Mouse (Mus musculus): ENCODE results near the gene Ubac2. TPM values are rescaled to one million over a fixed set of nuclear protein-coding genes. Genes with fewer than 3 reads are reported as not detected.

The Ubac2 gene
- polyA plus RNA-seq, 1 experiment from 2014 or later, result 56.9 TPM

GRCm38 (mm10) chr14:121999455-121999854 lies 121.0 kb downstream of the Ubac2 start:
- Histone ChIP-seq H3K4me1 (ENCODE audit: control insufficient read depth, insufficient read depth, low read length) (no peaks in the 10 kb centered on the region), H3K36me3 (ENCODE audit: control insufficient read depth, insufficient read depth, low read length) (peaks cover 12% of the 10 kb centered on the region; the same call in 1 of the 2 replicates), H3K4me2 (ENCODE audit: low read length) (no peak overlapping the region), H3K27me3 (replicated peaks; ENCODE audit: control insufficient read depth, insufficient read depth, low read length) (no peaks in the 10 kb centered on the region), H3K4me3 (ENCODE audit: low read depth, low read length) (no peak overlapping the region), H3K27ac (ENCODE audit: low read depth, low read length) (no peak overlapping the region), H3K9ac (ENCODE audit: low read length) (no peak overlapping the region), H3K9me3 (replicated peaks; ENCODE audit: control insufficient read depth, low read length) (no peaks in the 10 kb centered on the region)
- no peak for ATAC-seq
- peak; percentile 10 for DNase-seq (ENCODE audit: low spot score)
- 58% methylated on average over 8 of the region's 8 CpGs for WGBS

GRCm38 (mm10) chr14:122000346-122001105 lies 122.1 kb downstream of the Ubac2 start:
- Histone ChIP-seq H3K4me2 (ENCODE audit: low read length) (no peak overlapping the region), H3K4me3 (ENCODE audit: low read depth, low read length) (no peak overlapping the region), H3K27me3 (replicated peaks; ENCODE audit: control insufficient read depth, insufficient read depth, low read length) (no peaks in the 10 kb centered on the region), H3K4me1 (ENCODE audit: control insufficient read depth, insufficient read depth, low read length) (no peaks in the 10 kb centered on the region), H3K36me3 (ENCODE audit: control insufficient read depth, insufficient read depth, low read length) (peaks cover 9% of the 10 kb centered on the region; the same call in 1 of the 2 replicates), H3K27ac (ENCODE audit: low read depth, low read length) (no peak overlapping the region), H3K9me3 (replicated peaks; ENCODE audit: control insufficient read depth, low read length) (no peaks in the 10 kb centered on the region), H3K9ac (ENCODE audit: low read length) (no peak overlapping the region)
- no peak for ATAC-seq
- WGBS, result 94% methylated on average over 17 of the region's 17 CpGs
- DNase-seq (ENCODE audit: low spot score), result no peak

- Histone ChIP-seq H3K27me3 (replicated peaks; ENCODE audit: control insufficient read depth, insufficient read depth, low read length) (no peaks in the 10 kb centered on the region), H3K4me1 (ENCODE audit: control insufficient read depth, insufficient read depth, low read length) (no peaks in the 10 kb centered on the region), H3K9ac (ENCODE audit: low read length) (no peak overlapping the region), H3K4me3 (ENCODE audit: low read depth, low read length) (no peak overlapping the region), H3K4me2 (ENCODE audit: low read length) (no peak overlapping the region), H3K36me3 (ENCODE audit: control insufficient read depth, insufficient read depth, low read length) (no peaks in the 10 kb centered on the region), H3K9me3 (replicated peaks; ENCODE audit: control insufficient read depth, low read length) (no peaks in the 10 kb centered on the region), H3K27ac (ENCODE audit: low read depth, low read length) (no peak overlapping the region)
- no peak for DNase-seq (ENCODE audit: low spot score)
- 93% methylated on average over 7 of the region's 7 CpGs for WGBS
- no peak for ATAC-seq
Observed at GRCm38 (mm10) chr14:122002224-122002623, 123.8 kb downstream of the Ubac2 start.

- Histone ChIP-seq H3K27me3 (replicated peaks; ENCODE audit: control insufficient read depth, insufficient read depth, low read length) (no peaks in the 10 kb centered on the region), H3K27ac (ENCODE audit: low read depth, low read length) (no peak overlapping the region), H3K4me2 (ENCODE audit: low read length) (no peak overlapping the region), H3K4me3 (ENCODE audit: low read depth, low read length) (no peak overlapping the region), H3K36me3 (ENCODE audit: control insufficient read depth, insufficient read depth, low read length) (peaks cover 5% of the 10 kb centered on the region; the same call in 1 of the 2 replicates), H3K9me3 (replicated peaks; ENCODE audit: control insufficient read depth, low read length) (no peaks in the 10 kb centered on the region), H3K4me1 (ENCODE audit: control insufficient read depth, insufficient read depth, low read length) (no peaks in the 10 kb centered on the region), H3K9ac (ENCODE audit: low read length) (no peak overlapping the region)
- no peak for DNase-seq (ENCODE audit: low spot score)
- ATAC-seq, result no peak
Observed at GRCm38 (mm10) chr14:122003812-122004211, 125.4 kb downstream of the Ubac2 start.

- Histone ChIP-seq H3K36me3 (ENCODE audit: control insufficient read depth, insufficient read depth, low read length) (peaks cover 17% of the 10 kb centered on the region), H3K4me2 (ENCODE audit: low read length) (no peak overlapping the region), H3K4me1 (ENCODE audit: control insufficient read depth, insufficient read depth, low read length) (no peaks in the 10 kb centered on the region), H3K9ac (ENCODE audit: low read length) (no peak overlapping the region), H3K27me3 (replicated peaks; ENCODE audit: control insufficient read depth, insufficient read depth, low read length) (no peaks in the 10 kb centered on the region), H3K4me3 (ENCODE audit: low read depth, low read length) (no peak overlapping the region), H3K9me3 (replicated peaks; ENCODE audit: control insufficient read depth, low read length) (no peaks in the 10 kb centered on the region), H3K27ac (ENCODE audit: low read depth, low read length) (no peak overlapping the region)
- no peak for ATAC-seq
- DNase-seq (ENCODE audit: low spot score), result no peak
- WGBS, result 87% methylated on average over 4 of the region's 4 CpGs
Observed at GRCm38 (mm10) chr14:122008261-122008660, 129.8 kb downstream of the Ubac2 start.

- Histone ChIP-seq H3K9me3 (replicated peaks; ENCODE audit: control insufficient read depth, low read length) (no peaks in the 10 kb centered on the region), H3K4me2 (ENCODE audit: low read length) (no peak overlapping the region), H3K9ac (ENCODE audit: low read length) (no peak overlapping the region), H3K4me3 (ENCODE audit: low read depth, low read length) (no peak overlapping the region), H3K36me3 (ENCODE audit: control insufficient read depth, insufficient read depth, low read length) (peaks cover 17% of the 10 kb centered on the region), H3K4me1 (ENCODE audit: control insufficient read depth, insufficient read depth, low read length) (no peaks in the 10 kb centered on the region), H3K27me3 (replicated peaks; ENCODE audit: control insufficient read depth, insufficient read depth, low read length) (no peaks in the 10 kb centered on the region), H3K27ac (ENCODE audit: low read depth, low read length) (no peak overlapping the region)
- ATAC-seq (no peak), DNase-seq (ENCODE audit: low spot score) (no peak)
- 89% methylated on average over 13 of the region's 13 CpGs for WGBS
Observed at GRCm38 (mm10) chr14:122009502-122009901, 131.1 kb downstream of the Ubac2 start.

- H3K4me1 ChIP-seq (ENCODE audit: control insufficient read depth, insufficient read depth, low read length), result no peaks in the 10 kb centered on the region
- DNase-seq (ENCODE audit: low spot score) (no peak), ATAC-seq (no peak)
- 80% methylated on average over 7 of the region's 7 CpGs for WGBS
- no peaks in the 10 kb centered on the region for H3K9me3 ChIP-seq (replicated peaks; ENCODE audit: control insufficient read depth, low read length)
- no peaks in the 10 kb centered on the region for H3K27me3 ChIP-seq (replicated peaks; ENCODE audit: control insufficient read depth, insufficient read depth, low read length)
- H3K36me3 ChIP-seq (ENCODE audit: control insufficient read depth, insufficient read depth, low read length), result peaks cover 17% of the 10 kb centered on the region
- no peak overlapping the region for H3K4me3 ChIP-seq (ENCODE audit: low read depth, low read length)
- H3K27ac ChIP-seq (ENCODE audit: low read depth, low read length), result no peak overlapping the region
- no peak overlapping the region for H3K9ac ChIP-seq (ENCODE audit: low read length)
- no peak overlapping the region for H3K4me2 ChIP-seq (ENCODE audit: low read length)
Observed at GRCm38 (mm10) chr14:122010301-122010700, 131.9 kb downstream of the Ubac2 start.

GRCm38 (mm10) chr14:122011768-122012167 lies 133.3 kb downstream of the Ubac2 start:
- Histone ChIP-seq H3K36me3 (ENCODE audit: control insufficient read depth, insufficient read depth, low read length) (peaks cover 17% of the 10 kb centered on the region), H3K27ac (ENCODE audit: low read depth, low read length) (no peak overlapping the region), H3K4me3 (ENCODE audit: low read depth, low read length) (no peak overlapping the region), H3K9me3 (replicated peaks; ENCODE audit: control insufficient read depth, low read length) (no peaks in the 10 kb centered on the region), H3K27me3 (replicated peaks; ENCODE audit: control insufficient read depth, insufficient read depth, low read length) (no peaks in the 10 kb centered on the region), H3K4me1 (ENCODE audit: control insufficient read depth, insufficient read depth, low read length) (no peaks in the 10 kb centered on the region), H3K9ac (ENCODE audit: low read length) (no peak overlapping the region), H3K4me2 (ENCODE audit: low read length) (no peak overlapping the region)
- ATAC-seq (no peak), DNase-seq (ENCODE audit: low spot score) (no peak)
- WGBS, result 96% methylated on average over 8 of the region's 8 CpGs

GRCm38 (mm10) chr14:122012193-122012592 lies 133.8 kb downstream of the Ubac2 start:
- no peak overlapping the region for H3K4me2 ChIP-seq (ENCODE audit: low read length)
- H3K4me3 ChIP-seq (ENCODE audit: low read depth, low read length), result no peak overlapping the region
- H3K4me1 ChIP-seq (ENCODE audit: control insufficient read depth, insufficient read depth, low read length), result no peaks in the 10 kb centered on the region
- H3K27me3 ChIP-seq (replicated peaks; ENCODE audit: control insufficient read depth, insufficient read depth, low read length), result no peaks in the 10 kb centered on the region
- DNase-seq (ENCODE audit: low spot score), result no peak
- H3K36me3 ChIP-seq (ENCODE audit: control insufficient read depth, insufficient read depth, low read length), result peaks cover 17% of the 10 kb centered on the region
- H3K9me3 ChIP-seq (replicated peaks; ENCODE audit: control insufficient read depth, low read length), result no peaks in the 10 kb centered on the region
- whole genome bisulfite sequencing, result 87% methylated on average over 5 of the region's 5 CpGs
- no peak overlapping the region for H3K27ac ChIP-seq (ENCODE audit: low read depth, low read length)
- no peak for ATAC-seq
- no peak overlapping the region for H3K9ac ChIP-seq (ENCODE audit: low read length)

Data from forebrain, embryonic 14.5 days (tissue).